Comparison of ENCODE assay signal across 8 mouse cellular contexts in genomic region chr10:60279290-60279940, GRCm38 (mm10). TPM values are rescaled to one million over a fixed set of nuclear protein-coding genes. Genes with fewer than 3 reads are reported as not detected.
A peak's percentile ranks its signal among the peaks of the same experiment; 100 is the strongest.
DNase-seq lines count a peak whose midpoint lies in the region; ATAC-seq and TF ChIP-seq lines count a peak whose summit lies in the region.

No protein-coding gene starts in this region.

- 76% methylated on average over 8 of the region's 8 CpGs for WGBS in heart, embryonic 15.5 days
- whole genome bisulfite sequencing in forebrain, postnatal 0 days, result 59% methylated on average over 8 of the region's 8 CpGs
- WGBS in midbrain, embryonic 12.5 days, result 75% methylated on average over 8 of the region's 8 CpGs

- no peak for DNase-seq in heart, postnatal 4 days
- no peak for DNase-seq in MEL (ENCODE audit: low read depth, low spot score)
- DNase-seq in forebrain, postnatal 0 days, result no peak
- no peak for DNase-seq in frontal cortex, postnatal 14 days (ENCODE audit: low spot score in 2 of 2)
- DNase-seq in left cerebral cortex, postnatal 10 days (ENCODE audit: extremely low spot score in 1 of 2, low spot score in 2 of 2), result no peak
- DNase-seq in kidney, postnatal 10 days, result no peak

- no peak for TF ChIP-seq RAD21 in MEL (IDR thresholded peaks at IDR 0.05; ENCODE audit: low read depth, low read length)

- no peaks in the 10 kb centered on the region for H3K27me3 ChIP-seq in heart, embryonic 15.5 days
- no peaks in the 10 kb centered on the region for H3K27me3 ChIP-seq in MEL (ENCODE audit: control insufficient read depth in 1 of 2, insufficient read depth in 2 of 2, low read length in 2 of 2)
- H3K27me3 ChIP-seq in forebrain, postnatal 0 days (ENCODE audit: insufficient read depth, low read length), result no peaks in the 10 kb centered on the region
- peaks cover 2% of the 10 kb centered on the region; the same call in 1 of the 2 replicates for H3K27me3 ChIP-seq in midbrain, embryonic 12.5 days

- H3K4me3 ChIP-seq in heart, embryonic 15.5 days, result peak overlapping the region; percentile 79
- no peak overlapping the region for H3K4me3 ChIP-seq in MEL (ENCODE audit: control insufficient read depth in 1 of 2, insufficient read depth in 1 of 2, low read depth in 2 of 2, low read length in 2 of 2)
- H3K4me3 ChIP-seq in forebrain, postnatal 0 days (ENCODE audit: low read depth, low read length), result no peak overlapping the region; the same call in 1 of the 2 replicates
- H3K4me3 ChIP-seq in midbrain, embryonic 12.5 days, result peak overlapping the region; percentile 10; the same call in 1 of the 2 replicates

- no peak for TF ChIP-seq POLR2A in MEL (IDR thresholded peaks at IDR 0.05; ENCODE audit: control insufficient read depth in 1 of 2, insufficient read depth in 1 of 2, low read depth in 1 of 2, low read length in 2 of 2, poor library complexity in 1 of 2)

- intact Hi-C loops in left cerebral cortex, postnatal 10 days (cut with DNase I), result no loop called here

- no peak for ATAC-seq in heart, embryonic 15.5 days (replicated peaks; ENCODE audit: insufficient number of reproducible peaks, insufficient read depth, low FRiP score, low read depth)
- ATAC-seq in forebrain, postnatal 0 days, result no peak
- no peak for ATAC-seq in midbrain, embryonic 12.5 days (ENCODE audit: low FRiP score, low read depth)

- no peak overlapping the region for H3K9ac ChIP-seq in heart, embryonic 15.5 days
- 0 out of 2 replicates have a peak overlapping the region, but pooled peaks have one; percentile 12 for H3K9ac ChIP-seq in MEL (ENCODE audit: control insufficient read depth, low read depth, low read length, poor library complexity, severe bottlenecking)
- H3K9ac ChIP-seq in forebrain, postnatal 0 days, result peak overlapping the region; percentile 18; the same call in 1 of the 2 replicates
- H3K9ac ChIP-seq in midbrain, embryonic 12.5 days (replicated peaks), result 0 out of 2 replicates have a peak overlapping the region, but pooled peaks have one; percentile 8

- peaks cover 66% of the 10 kb centered on the region for H3K4me1 ChIP-seq in heart, embryonic 15.5 days (replicated peaks)
- peaks cover 12 to 60% of the 10 kb centered on the region in 2 experiments for H3K4me1 ChIP-seq in MEL (ENCODE audit: control insufficient read depth in 1 of 2, insufficient read depth in 2 of 2, low read length in 2 of 2)
- peaks cover 33% of the 10 kb centered on the region for H3K4me1 ChIP-seq in forebrain, postnatal 0 days (ENCODE audit: insufficient read depth)
- peaks cover 59% of the 10 kb centered on the region for H3K4me1 ChIP-seq in midbrain, embryonic 12.5 days

- peak overlapping the region; percentile 77 for H3K4me2 ChIP-seq in heart, embryonic 15.5 days
- peak overlapping the region; percentile 77 for H3K4me2 ChIP-seq in forebrain, postnatal 0 days (ENCODE audit: low read depth)
- H3K4me2 ChIP-seq in midbrain, embryonic 12.5 days (replicated peaks), result peak overlapping the region; percentile 87

- H3K79me2 ChIP-seq in MEL (ENCODE audit: control insufficient read depth, insufficient read depth, low read length, poor library complexity), result peaks cover 57% of the 10 kb centered on the region

- TF ChIP-seq EP300 in MEL (IDR thresholded peaks at IDR 0.05; ENCODE audit: low read depth in 1 of 2, low read length in 2 of 2), result no peak

- H3K36me3 ChIP-seq in heart, embryonic 15.5 days, result no peaks in the 10 kb centered on the region
- H3K36me3 ChIP-seq in MEL (ENCODE audit: control insufficient read depth in 1 of 2, insufficient read depth in 2 of 2, low read length in 2 of 2), result peaks cover 0 to 53% of the 10 kb centered on the region in 2 experiments; a peak in 2 of 4 replicates
- H3K36me3 ChIP-seq in forebrain, postnatal 0 days (ENCODE audit: insufficient read depth), result no peaks in the 10 kb centered on the region
- no peaks in the 10 kb centered on the region for H3K36me3 ChIP-seq in midbrain, embryonic 12.5 days

- H3K9me3 ChIP-seq in heart, embryonic 15.5 days (replicated peaks), result no peaks in the 10 kb centered on the region
- H3K9me3 ChIP-seq in MEL (replicated peaks; ENCODE audit: insufficient read depth, low read length), result no peaks in the 10 kb centered on the region
- H3K9me3 ChIP-seq in forebrain, postnatal 0 days (ENCODE audit: low read length), result no peaks in the 10 kb centered on the region
- no peaks in the 10 kb centered on the region for H3K9me3 ChIP-seq in midbrain, embryonic 12.5 days

- peak overlapping the region; percentile 22; the same call in 1 of the 2 replicates for H3K27ac ChIP-seq in heart, embryonic 15.5 days
- H3K27ac ChIP-seq in MEL (ENCODE audit: control insufficient read depth, low read depth, low read length), result no peak overlapping the region
- H3K27ac ChIP-seq in forebrain, postnatal 0 days (ENCODE audit: low read depth, low read length), result no peak overlapping the region
- H3K27ac ChIP-seq in midbrain, embryonic 12.5 days (replicated peaks), result no peak overlapping the region

- TF ChIP-seq CTCF in MEL (IDR thresholded peaks at IDR 0.05 in 2 of 3, conservative IDR thresholded peaks at IDR 0.05 in 1 of 3; ENCODE audit: control insufficient read depth in 1 of 3, insufficient read depth in 1 of 3, low read depth in 2 of 3, low read length in 3 of 3, poor library complexity in 1 of 3, severe bottlenecking in 1 of 3), result no peak
- TF ChIP-seq CTCF in forebrain, postnatal 0 days (IDR thresholded peaks at IDR 0.05; ENCODE audit: low read depth), result no peak

TF ChIP-seq in MEL, 35 proteins besides CTCF, POLR2A, EP300 and RAD21:
- TF ChIP-seq ZNF384 (IDR thresholded peaks at IDR 0.05; ENCODE audit: low read depth, low read length), result peak; percentile 89
- no peak for TF ChIP-seq MEF2A (IDR thresholded peaks at IDR 0.05; ENCODE audit: extremely low read depth, insufficient replicate concordance, low read depth, low read length, poor library complexity, severe bottlenecking)

RNA-seq across cellular contexts. Expression of gene Psap, which starts 2.0 kb away (rescaled TPM):
- polyA plus RNA-seq in heart, embryonic 15.5 days (2015; fragmentation: Nextera tagmentation; extraction: Ambion mirVana), result 118 and 142 TPM in 2 replicates
- 100 to 1,000 TPM; 554 to 566 TPM for total RNA-seq in heart, postnatal 4 days (2021)
- 102 and 106 TPM in 2 replicates for total RNA-seq in MEL (2012; rRNA removed)
- polyA plus RNA-seq in MEL (2012; ENCODE audit: insufficient read depth in 1 of 2, insufficient read length in 2 of 2, low read depth in 1 of 2, low replicate concordance in 2 of 2, missing spikeins in 1 of 2), result 100 to 1,000 TPM in 1 of 2 experiments, 10 to 100 TPM in 1; 56.8 to 153 TPM
- total RNA-seq in forebrain, postnatal 0 days (2014; rRNA removed), result 577 and 690 TPM in 2 replicates
- 229 and 259 TPM in 2 replicates for polyA plus RNA-seq in forebrain, postnatal 0 days (2015; fragmentation: Nextera tagmentation; extraction: Ambion mirVana)
- 85.5 and 96.5 TPM in 2 replicates for polyA plus RNA-seq in midbrain, embryonic 12.5 days (2016; fragmentation: Nextera tagmentation; extraction: Ambion mirVana)
- total RNA-seq in left cerebral cortex, postnatal 10 days (2021), result 1,000 to 10,000 TPM; 1,196 to 1,248 TPM

Comparison
In these comparisons a context has a peak if more than half of its experiments do, and no peak if none do; other contexts are left out.
1. H3K4me3 ChIP-seq: peak in heart, embryonic 15.5 days (single experiment) and midbrain, embryonic 12.5 days (single experiment); none in MEL (0 of 2) and forebrain, postnatal 0 days (single experiment).
2. Peak in every context shown above with its lines, with median percentiles within 50 percentile points of each other: H3K4me2 ChIP-seq.